Mouse (Mus musculus) heart, postnatal 14 days (tissue): ENCODE measurements around the gene Siah2. TPM values are rescaled to one million over a fixed set of nuclear protein-coding genes. Genes with fewer than 3 reads are reported as not detected.

Experiments used
- DNase-seq, 2 experiments: peaks; one replicate each; pipeline ENCODE4 v3.0.0; 2021 to 2022
- intact Hi-C: fragments of 180-260 bp; cut with DNase I; formaldehyde crosslinking; loops from one replicate; pipeline ENCODE4 v1.15.1; 2025
- total RNA-seq, 2 experiments: library from RNA; stranded (reverse); gene quantifications; 2 replicates each; pipeline ENCODE4 v1.2.3; 2021

The Siah2 gene
- total RNA-seq, 2 experiments from 2014 or later, result 13.9 to 14.2 TPM

DNA sequence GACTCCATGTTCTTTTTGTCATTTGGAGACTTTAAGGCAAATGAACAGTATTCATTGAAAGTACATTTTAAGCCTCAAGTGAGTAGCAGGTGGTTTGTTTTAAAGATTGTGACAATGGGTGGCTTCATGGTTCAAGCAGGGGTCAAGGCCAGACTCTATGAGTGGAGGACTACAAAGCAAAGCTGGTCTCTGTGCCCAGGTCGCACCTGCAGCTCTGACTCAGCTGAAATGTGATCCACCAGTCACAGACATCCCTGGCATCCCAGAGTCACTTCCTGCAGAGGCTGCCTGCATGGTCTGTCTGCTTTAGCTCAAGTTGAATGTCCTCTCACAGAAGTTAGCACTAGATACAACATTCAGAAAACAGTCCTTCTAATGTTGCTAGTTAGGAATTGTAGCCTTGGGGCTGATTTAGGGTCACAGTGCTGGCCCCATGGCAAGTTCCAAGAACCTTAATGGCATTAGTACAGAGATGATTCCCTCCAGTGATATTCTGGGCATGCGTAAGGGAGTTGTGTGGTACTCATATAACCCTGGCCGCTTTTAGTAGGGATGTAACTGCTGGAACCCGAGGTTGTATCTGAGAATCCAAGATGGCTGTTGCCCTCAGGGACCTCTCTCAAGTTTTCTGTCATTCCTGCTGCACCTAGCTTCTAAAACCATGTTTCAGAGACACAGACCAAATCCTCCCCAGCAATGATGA is 19.6 kb downstream of the Siah2 start:
- DNase-seq, result no peak
- intact Hi-C loops, result no loop called here

DNA sequence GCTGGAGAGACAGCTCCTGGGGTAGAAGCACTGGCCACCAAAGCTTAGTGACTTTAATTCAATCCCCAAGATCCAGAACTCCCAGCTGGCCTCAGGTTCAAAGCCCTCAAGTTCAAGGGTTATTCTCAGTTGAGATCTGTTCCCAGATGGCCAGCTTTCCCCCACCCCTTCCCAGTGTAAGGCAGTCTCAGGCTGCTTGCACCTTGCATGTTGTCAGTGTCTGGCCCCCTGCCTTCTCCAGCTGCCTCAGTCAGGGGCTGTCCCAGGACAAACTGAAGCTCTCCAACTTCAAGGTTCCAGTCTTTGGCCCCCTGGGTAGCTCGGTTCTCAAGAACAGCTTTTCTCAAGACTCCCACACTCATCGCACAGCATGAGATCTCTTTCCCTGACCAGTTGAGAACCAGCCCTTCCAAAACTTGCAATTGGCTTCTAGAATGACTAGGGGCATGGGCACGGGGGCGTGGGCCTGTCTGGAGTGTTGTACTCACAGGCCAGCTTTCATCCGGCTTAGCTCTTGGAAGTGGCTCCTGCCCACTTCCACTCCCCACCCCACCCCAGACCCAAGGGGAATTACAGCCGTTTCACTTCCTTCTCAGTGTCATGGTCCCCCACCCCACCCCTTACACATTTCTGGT is 20.5 kb downstream of the Siah2 start:
- intact Hi-C loops, result no loop called here
- DNase-seq, result peak; percentile 12 to 25

DNA sequence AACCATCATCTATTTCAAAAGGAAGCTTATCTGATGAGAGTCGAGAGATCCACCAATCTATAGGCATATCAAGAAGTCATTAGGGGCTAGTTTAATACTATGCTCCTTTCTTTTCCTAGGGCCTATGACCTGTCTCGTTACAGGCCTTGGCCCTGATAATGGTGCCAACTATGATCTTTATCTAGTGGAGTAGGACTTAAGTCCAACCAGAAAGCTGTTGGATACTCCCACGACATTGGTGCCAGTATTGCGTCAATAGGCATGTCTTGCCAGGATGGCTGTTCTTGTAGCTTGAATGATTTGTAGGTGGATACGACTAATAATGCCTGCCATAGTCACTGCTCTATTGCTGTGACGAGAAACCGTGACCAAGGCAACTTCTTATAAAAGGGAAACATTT is 28.2 kb downstream of the Siah2 start:
- no peak for DNase-seq
- intact Hi-C loops, result no loop called here

DNA sequence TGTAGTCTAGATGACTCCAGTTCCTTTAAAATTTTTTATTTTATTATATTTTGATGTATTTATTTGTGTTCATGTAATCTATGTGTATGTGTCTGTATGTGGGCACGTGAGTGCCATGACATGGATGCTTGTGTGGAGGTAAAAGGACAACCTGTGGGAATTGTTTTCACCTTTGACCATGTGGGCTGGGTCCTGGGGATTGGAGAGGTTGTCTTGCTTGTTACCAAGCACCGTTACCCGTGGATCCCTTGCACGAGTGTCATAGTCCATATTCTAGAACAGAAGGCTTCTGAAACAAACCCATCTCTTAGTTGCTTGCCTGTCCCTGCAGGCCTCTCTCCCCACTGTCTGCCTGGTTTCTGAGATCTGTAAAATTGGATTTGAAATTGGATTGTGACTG is 31.6 kb downstream of the Siah2 start:
- intact Hi-C loops, result no loop called here
- DNase-seq, result no peak

DNA sequence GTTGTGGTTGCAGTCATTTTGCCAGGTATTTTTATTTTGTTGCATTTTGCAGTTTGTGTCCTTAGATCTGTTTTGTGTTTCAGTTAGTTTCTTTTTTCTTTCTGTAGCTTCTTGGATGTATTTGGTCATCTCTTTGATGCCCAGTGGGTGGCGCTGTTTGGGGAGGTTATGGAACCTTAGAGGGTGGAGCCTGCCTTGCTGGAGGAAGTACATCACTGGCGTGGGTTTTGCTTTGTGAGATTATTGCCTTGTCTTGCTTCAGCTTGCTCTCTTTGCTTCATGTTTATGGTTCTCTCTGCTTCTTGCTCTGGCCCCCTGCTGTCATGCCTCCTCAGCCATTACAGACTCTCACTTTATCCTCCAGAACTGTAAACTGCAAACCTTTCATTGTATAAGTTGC is 34.8 kb downstream of the Siah2 start:
- intact Hi-C loops, result loop anchor here (5.0 kb wide), 2 partner anchors 35 to 400 kb away; partner anchors contain the start of gene Siah2
- peak; percentile 46 to 53 for DNase-seq

DNA sequence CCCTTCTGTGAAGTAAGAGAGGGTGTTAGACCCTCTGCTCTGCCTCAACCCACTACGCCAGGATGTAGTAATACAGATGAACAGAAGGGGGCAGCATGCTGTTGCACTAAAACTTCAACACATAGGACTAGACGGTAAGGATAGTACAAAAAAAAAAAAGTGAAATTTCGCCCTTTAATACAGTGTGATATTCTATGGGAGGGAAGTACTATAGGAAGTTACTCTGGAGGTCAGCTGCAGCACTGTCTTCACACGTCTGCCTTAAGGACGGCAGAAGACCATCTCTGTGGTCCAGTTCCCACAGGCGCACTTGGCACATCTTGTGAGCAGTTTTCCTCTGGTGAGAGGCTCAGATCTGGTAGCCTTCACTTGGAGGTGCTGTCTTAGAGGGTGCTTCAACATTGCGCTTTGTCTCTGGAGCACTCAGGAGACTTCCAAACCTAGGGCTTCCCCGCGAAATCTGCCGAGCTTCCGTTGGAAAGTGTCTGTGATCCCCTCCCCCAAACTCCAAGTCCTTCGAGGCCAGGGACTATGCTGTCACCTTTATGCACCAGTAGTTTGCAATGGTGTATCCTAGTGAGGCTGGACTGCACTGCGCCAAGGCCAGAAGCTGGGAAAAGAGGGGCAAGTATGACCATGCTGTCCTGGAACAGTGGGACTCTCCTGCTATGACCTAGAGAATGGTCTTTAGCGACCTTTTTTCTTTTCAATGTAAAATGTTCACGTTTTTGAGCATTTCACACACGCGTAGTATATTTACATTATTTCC is 36.7 kb downstream of the Siah2 start:
- DNase-seq, result peak; percentile 60 to 80
- intact Hi-C loops, result loop anchor here (1.0 to 5.0 kb wide), 3 partner anchors 37 to 402 kb away; partner anchors contain the start of gene Siah2

DNA sequence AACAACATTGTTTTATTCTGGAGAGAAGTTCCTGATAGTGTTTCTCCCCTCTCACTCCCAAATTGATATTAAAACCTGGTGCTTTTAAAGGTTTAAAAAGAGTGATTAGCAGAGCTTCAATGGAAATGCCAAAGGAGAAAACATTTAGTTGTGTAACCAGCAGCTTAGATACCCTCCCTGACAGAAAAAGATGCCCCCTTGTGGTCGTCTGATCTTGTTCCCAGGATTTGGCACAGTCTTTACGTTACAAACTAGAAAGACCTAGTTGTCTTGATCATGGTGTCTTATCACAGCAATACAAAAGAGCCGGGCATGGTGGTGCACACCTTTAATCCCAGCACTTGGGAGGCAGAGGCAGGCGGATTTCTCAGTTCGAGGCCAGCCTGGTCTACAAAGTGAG is 38.3 kb downstream of the Siah2 start:
- intact Hi-C loops, result no loop called here
- DNase-seq, result peak in 1 of 2 experiments; percentile 40

DNA sequence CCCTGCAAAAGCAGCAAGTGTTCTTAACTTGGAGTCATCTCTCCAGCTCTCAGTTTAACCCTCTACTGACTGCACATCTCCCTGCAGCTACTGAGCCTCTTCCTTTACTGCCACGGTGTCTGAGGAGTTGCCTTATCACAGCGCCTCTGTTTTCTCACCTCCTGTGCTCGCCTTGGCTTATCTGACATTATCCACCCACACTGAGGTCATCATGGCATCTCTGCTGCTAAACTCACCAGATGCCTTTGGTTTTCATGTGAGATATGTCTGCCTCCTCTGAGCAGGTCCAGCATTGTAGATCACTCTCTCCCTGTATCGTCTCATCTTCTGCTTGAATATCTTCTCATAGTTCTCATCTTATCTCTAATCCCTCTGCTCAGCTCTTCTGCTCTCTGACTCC is 41.9 kb downstream of the Siah2 start:
- DNase-seq, result no peak
- intact Hi-C loops, result no loop called here

DNA sequence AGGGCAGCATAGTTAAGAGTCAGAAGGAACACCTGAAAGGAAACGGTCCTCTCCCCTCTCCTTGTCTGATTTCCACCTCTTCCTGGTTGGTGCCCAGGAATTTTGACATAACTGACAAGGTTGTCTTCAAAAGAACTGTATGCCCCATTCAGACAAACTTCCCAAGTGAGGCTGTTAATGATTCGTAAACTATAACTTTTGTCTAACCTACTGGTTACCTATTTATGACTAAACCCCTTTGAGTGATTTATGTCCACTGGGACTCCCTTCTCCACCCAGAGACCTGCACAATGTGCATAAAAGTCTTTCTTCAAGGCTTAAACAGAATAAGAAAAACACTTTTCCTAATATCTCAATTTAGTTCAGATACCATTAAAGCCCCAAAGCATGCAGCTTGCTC is 45.0 kb downstream of the Siah2 start:
- intact Hi-C loops, result no loop called here
- DNase-seq, result no peak

DNA sequence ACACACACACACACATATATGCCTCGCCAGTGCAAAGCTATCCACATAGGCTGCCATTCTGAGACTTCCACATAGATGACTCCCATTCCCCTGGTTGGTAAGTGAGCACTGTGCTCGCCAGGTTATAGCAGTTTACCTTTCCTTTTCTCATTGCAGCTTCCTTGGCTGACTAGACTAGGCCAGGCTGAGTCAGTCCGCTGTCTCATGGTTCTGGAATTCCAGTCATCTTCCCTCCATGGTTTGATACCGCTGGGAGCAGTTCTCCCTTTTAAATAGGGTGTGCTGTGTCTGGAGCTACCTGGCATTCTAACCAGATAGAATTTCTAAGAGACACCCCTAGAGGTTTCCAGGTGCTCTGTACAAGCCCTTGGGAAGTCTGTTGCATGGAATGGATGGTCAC is 46.0 kb downstream of the Siah2 start:
- DNase-seq, result no peak
- intact Hi-C loops, result no loop called here

DNA sequence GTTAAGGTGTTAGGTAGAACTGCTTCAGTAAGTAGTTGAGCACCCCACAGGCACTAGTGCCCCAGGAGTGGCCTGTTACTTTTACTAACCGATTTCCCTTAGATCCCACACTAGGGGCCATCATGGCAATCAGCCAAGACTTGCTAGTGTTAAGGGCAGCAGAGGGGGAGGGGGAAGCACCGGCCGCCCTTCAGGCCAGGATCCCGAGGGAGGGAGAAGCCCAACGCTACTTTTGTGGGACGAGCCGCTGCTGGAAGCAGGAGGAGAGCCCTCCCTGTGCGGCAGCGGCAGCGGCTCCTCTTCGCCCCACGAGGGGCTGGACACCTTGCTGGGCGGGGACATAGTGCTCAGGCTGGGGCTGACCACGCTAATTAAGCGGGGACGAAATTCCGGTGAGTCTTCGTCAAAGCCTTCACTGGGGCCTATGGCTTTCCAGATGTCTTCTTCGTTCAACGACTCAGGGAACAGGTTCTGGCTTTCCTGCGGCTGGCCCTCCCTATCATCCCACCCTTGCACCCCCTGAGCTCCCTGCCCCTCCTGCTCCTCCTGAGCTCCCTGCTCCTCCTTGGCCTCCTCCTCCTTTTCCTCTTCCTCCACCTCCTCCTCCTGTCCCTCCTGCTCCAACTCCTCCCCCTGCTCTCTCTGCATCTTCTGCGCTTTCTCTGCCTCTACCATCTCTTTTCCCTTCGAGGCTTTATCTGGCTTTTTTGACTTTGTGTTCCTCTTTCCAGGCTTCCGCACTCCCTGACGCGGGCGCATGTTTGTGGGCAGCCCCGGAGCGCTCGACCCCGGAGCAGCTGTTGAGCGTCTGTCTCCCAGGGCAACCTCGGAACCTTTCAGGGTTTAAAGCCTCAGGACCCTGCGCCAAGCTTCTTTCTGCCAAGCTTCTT is 55.5 kb downstream of the Siah2 start, which contains the start of gene Erich6:
Gene Erich6 (minus strand): TSS at position 802 of the 890 bp plus-strand sequence.
- DNase-seq, result peak; percentile 11 to 21
- intact Hi-C loops, result no loop called here

DNA sequence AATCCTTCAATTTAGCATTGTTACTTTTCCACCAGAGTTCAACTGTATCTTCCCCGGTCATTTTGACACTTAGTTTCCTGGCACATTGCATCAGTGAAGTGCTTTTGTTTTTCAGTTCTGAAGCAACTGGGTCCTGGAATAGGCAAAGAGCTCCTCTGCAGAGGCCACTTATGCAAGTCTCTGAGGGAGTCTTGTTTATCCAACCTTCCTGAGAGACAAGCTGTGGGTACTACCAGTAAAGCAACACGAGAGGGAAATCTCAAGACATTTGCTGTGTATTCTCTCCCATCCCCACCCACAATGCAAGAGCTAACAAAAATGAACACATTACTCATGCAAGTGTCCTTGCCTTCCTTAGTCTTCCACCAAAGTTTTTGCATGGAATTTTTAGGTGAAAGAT is 60.5 kb downstream of the Siah2 start:
- intact Hi-C loops, result no loop called here
- DNase-seq, result no peak

DNA sequence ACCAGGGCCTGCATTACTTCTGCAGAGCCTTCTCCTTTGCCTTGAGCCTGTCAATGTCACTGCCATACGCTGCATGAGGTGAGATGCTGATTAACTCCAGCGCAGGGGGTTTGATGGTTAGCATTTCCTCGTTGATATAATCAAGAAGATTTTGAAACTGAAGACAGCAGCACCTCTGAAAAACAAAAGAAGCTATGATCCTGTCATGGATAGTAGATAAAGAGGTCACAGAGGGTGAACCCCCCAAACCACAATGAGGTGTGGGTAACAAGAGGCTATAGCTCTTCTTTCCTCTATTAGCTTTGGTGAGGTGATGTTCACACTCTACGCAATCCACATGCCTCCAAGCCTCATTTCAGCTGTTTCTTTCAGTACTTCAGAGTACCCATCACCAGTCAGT is 67.2 kb downstream of the Siah2 start:
- intact Hi-C loops, result no loop called here

More for the DNA sequence above, 67.2 kb downstream of the Siah2 start:
- no peak for DNase-seq

Other genes with a start within 250 kb of the Siah2 start
- gene Eif2a, start 166.6 kb downstream of the Siah2 start, total RNA-seq, result 10 to 100 TPM; 36.4 to 42.7 TPM
- gene Serp1, start 166.5 kb downstream of the Siah2 start, total RNA-seq, result 10 to 100 TPM; 15.8 to 17.5 TPM
- gene Selenot, start 115.8 kb downstream of the Siah2 start, total RNA-seq, result 100 to 1,000 TPM; 113 to 117 TPM
- under 1 TPM in 1 of 2 experiments, not detected in 1; 0.10 TPM for gene Erich6, start 55.2 kb downstream of the Siah2 start, total RNA-seq
- under 1 TPM; 0.41 to 0.65 TPM for gene Mindy4b-ps, start 129.9 kb upstream of the Siah2 start, total RNA-seq
- not detected for gene Clrn1, start 192.9 kb upstream of the Siah2 start, total RNA-seq